Mouse (Mus musculus): ENCODE data around the gene Rack1. TPM values are rescaled to one million over a fixed set of nuclear protein-coding genes. Genes with fewer than 3 reads are reported as not detected.
"Not testable (repeated sequence)": the region's sequence is repeated elsewhere in the genome, so short reads cannot be mapped to it uniquely, and the experiment has no call there.

Rack1 gene
- polyA plus RNA-seq, 1 experiment from 2014 or later, result 713 TPM

DNA sequence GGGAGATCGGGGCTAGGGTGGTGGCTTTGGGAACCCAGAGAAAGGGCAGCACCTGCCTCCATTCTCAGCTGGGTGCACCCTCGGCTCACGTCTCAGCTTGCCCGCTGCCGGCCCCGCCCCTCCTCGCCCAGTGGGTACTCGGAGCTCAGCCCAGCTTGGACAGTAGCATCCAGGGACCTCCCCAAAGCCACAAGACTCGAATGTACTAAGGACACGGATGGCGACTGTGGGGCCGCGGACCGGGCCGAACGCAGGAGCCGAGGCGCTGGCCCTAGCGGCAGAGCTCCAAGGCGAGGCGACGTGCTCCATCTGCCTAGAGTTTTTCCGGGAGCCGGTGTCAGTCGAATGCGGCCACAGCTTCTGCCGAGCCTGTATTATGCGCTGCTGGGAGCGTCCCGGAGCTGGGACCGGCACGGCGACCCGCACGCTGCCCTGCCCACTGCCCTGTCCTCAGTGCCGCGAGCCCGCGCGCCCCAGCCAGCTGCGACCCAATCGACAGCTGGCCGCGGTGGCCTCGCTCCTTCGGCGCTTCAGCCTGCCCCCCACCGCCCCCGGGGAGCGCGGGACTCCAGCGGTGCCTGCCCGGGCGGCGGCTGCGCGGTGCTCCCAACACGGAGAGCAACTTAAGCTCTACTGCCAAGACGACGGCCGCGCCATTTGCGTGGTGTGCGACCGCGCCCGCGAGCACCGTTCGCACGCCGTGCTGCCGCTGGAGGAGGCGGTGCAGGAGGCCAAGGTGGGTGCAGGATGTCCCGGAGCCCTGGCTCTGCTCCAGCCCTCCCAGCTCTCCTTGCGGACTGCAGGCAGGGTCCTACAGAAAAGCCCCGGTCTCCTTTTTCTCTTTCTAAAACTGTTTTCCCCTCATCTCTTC, 37.4 kb downstream of the Rack1 start:
- Histone ChIP-seq H3K27ac (0 out of 2 replicates have a peak overlapping the region, but pooled peaks have one; percentile 8), H3K9ac (peak overlapping the region; percentile 62), H3K9me3 (no peaks in the 10 kb centered on the region), H3K36me3 (no peaks in the 10 kb centered on the region), H3K4me3 (peak overlapping the region; percentile 88), H3K4me1 (peaks cover 11% of the 10 kb centered on the region), H3K27me3 (no peaks in the 10 kb centered on the region), H3K4me2 (peak overlapping the region; percentile 91)
- ATAC-seq (ENCODE audit: borderline replicate concordance, extremely low read depth, low FRiP score, low TSS enrichment), result peak; percentile 25
- WGBS, result 0% methylated on average over 76 of the region's 77 CpGs

DNA sequence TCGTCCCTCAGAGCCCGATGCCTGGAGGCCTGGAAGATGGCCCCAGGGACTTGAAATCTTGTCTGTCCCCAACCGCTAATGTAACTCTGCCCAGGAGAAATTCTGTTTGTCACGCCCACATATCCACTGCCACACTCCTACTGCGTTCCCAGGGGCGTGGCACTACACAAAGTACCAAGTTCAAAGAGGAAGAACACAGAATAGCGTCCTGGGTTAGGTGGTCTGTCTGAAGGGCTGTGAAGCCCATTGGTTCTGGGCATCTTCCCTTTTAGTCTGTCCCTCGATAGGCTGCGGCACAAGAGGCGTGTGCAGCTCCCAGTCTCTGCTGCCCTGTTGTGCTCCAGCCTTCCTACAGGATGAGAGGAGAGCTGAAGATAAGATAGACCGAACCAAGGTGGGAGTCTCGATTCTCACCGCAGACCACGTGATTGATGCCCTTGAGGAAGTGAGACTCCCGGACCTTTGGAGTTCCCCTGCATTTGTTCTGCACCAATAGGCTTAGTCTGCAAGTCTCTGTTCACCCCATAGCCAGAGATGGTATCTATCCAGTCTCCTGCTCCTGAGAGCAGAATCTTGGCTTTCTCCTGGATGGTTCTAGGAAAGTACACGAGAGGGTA, 38.2 kb downstream of the Rack1 start:
- ATAC-seq (ENCODE audit: borderline replicate concordance, extremely low read depth, low FRiP score, low TSS enrichment), result no peak
- Histone ChIP-seq H3K36me3 (no peaks in the 10 kb centered on the region), H3K9ac (peak overlapping the region; percentile 62), H3K9me3 (no peaks in the 10 kb centered on the region), H3K27me3 (no peaks in the 10 kb centered on the region), H3K27ac (no peak overlapping the region), H3K4me1 (peaks cover 11% of the 10 kb centered on the region), H3K4me2 (peak overlapping the region; percentile 91), H3K4me3 (peak overlapping the region; percentile 88)
- WGBS, result 2% methylated on average over 16 of the region's 16 CpGs

DNA sequence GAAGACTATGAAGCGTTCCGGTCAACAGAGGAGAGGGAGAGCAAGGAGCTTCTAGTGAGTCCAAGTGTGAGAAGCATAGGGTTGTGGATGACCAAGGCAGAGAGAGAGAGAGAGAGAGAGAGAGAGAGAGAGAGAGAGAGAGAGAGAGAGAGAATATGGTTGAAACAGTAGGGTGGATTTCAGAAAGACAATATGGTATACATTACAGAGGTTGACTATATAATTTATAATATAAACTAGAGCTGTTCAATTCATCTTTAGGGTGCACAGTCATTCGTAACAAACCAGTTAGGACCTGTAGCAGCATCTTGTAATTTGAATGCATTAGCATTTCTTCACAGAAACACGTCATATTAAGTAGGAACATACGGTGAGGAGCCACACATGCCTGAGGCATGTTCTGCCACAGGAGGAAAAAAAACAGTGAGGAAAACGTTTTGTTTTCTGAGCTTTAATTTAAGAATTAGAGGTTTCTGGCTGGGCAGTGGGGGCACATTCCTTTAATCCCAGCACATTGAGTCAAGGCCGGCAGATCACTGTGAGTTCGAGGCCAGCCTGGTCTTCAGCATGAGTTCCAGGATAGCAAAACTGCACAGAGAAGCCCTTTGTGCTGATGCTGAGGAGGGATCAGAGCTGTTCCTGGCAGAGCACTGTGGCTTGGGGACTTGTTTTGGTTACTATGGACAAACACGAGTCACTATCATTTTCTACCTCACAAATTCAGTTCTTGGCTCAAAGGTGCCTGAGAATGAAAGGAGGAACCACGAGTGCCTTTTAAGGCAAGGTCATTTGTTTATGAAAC, 38.9 kb downstream of the Rack1 start:
- H3K4me3 ChIP-seq, result peak overlapping the region; percentile 88; the same call in 1 of the 2 replicates
- no peak overlapping the region for H3K9ac ChIP-seq
- ATAC-seq (ENCODE audit: borderline replicate concordance, extremely low read depth, low FRiP score, low TSS enrichment), result no peak
- 72% methylated on average over 10 of the region's 10 CpGs for WGBS
- H3K9me3 ChIP-seq, result no peaks in the 10 kb centered on the region
- H3K27ac ChIP-seq, result no peak overlapping the region
- H3K4me1 ChIP-seq, result peaks cover 11% of the 10 kb centered on the region
- H3K4me2 ChIP-seq, result peak overlapping the region; percentile 91
- H3K27me3 ChIP-seq, result no peaks in the 10 kb centered on the region
- H3K36me3 ChIP-seq, result no peaks in the 10 kb centered on the region

DNA sequence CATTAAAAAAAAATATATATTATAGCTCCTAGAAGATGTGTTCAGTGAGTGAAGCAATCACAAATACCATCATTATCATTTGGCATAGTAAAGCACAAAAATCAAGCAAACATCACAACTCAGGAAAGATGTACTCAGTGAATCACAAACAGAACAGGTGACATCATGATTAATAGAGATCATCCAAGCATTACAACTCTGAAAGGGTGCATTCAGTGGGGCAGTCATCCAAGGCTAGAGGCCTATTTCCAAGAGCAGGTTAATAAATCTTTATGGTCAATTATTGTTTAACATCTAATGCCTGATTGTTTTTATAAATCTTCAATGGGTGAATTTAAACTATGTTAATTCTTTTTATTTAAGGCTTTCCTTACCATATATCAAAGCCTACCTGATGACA, 40.7 kb downstream of the Rack1 start:
- H3K27ac ChIP-seq, result no peak overlapping the region
- no peak overlapping the region for H3K4me2 ChIP-seq
- ATAC-seq (ENCODE audit: borderline replicate concordance, extremely low read depth, low FRiP score, low TSS enrichment), result no peak
- no peaks in the 10 kb centered on the region for H3K9me3 ChIP-seq
- H3K4me3 ChIP-seq, result no peak overlapping the region
- no peak overlapping the region for H3K9ac ChIP-seq
- no peaks in the 10 kb centered on the region for H3K36me3 ChIP-seq
- peaks cover 4% of the 10 kb centered on the region for H3K4me1 ChIP-seq
- no peaks in the 10 kb centered on the region for H3K27me3 ChIP-seq

DNA sequence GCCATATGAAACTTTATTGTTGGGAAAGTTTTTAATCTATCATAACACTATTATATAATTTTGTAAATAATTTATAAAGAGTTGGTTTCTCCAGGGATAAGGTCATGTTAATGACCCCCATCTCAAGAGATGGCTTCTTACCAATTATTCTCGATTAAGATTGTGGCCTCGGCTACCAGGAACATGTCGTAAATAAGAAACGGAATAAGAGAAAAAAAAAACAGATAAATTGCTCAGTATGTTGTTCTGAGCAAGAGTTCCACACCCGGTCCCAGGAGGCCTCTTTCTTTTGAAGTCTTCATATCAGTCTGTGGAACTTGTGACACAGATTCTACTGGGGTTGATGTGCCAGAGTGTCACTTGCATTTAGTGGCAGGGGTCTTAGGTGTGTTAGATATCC, 41.1 kb downstream of the Rack1 start:
- Histone ChIP-seq H3K4me2 (no peak overlapping the region), H3K27me3 (no peaks in the 10 kb centered on the region), H3K4me1 (peaks cover 4% of the 10 kb centered on the region), H3K4me3 (no peak overlapping the region), H3K36me3 (no peaks in the 10 kb centered on the region), H3K27ac (no peak overlapping the region), H3K9ac (no peak overlapping the region), H3K9me3 (no peaks in the 10 kb centered on the region)
- 78% methylated on average over 5 of the region's 5 CpGs for WGBS
- ATAC-seq (ENCODE audit: borderline replicate concordance, extremely low read depth, low FRiP score, low TSS enrichment), result no peak

DNA sequence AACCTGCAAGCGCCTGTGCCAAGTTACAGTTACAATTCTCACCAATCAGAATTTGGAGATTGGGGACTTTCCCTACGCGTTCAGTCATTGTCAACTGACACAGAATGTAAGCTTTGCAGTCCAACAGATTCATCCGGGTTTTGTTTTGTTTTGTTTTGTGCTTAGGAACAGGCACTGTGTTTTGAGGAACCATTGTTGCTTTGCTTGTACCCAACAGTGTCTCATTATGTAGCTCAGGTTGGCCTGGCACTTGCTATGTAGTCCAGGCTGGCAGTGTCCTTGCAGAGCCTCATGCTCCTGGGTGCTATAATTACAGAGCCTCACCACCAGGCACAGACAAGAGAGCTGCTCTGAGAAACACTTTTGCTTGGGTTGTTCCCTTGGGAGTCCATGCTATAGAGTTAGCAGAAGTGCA, 42.3 kb downstream of the Rack1 start:
- Histone ChIP-seq H3K4me3 (no peak overlapping the region), H3K9me3 (no peaks in the 10 kb centered on the region), H3K27ac (no peak overlapping the region), H3K4me2 (no peak overlapping the region), H3K36me3 (no peaks in the 10 kb centered on the region), H3K4me1 (no peaks in the 10 kb centered on the region; the same call in 1 of the 2 replicates), H3K9ac (no peak overlapping the region), H3K27me3 (no peaks in the 10 kb centered on the region)
- no peak for ATAC-seq (ENCODE audit: borderline replicate concordance, extremely low read depth, low FRiP score, low TSS enrichment)
- WGBS, result 67% methylated on average over 4 of the region's 4 CpGs

DNA sequence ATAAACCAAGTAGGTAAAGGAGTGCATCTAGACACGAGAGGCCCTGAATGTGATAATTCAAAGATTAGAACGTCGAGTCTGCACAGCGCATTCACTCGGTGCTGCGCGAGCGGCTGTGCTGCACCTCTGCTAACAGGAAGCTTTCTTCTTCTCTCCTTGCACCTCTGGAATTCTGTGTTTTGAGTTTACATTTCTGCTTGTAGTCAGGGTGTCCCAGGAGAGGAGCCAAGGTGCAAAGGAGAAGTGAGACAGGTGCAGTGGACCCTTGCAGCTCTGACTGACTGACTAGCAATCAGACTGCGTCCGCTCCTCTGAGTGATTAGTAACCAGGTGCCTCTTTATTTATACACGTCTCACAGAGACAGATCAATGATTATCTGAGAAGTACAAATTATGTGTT, 43.1 kb downstream of the Rack1 start:
- ATAC-seq (ENCODE audit: borderline replicate concordance, extremely low read depth, low FRiP score, low TSS enrichment), result no peak
- no peaks in the 10 kb centered on the region for H3K36me3 ChIP-seq
- H3K4me2 ChIP-seq, result no peak overlapping the region
- no peak overlapping the region for H3K4me3 ChIP-seq
- no peak overlapping the region for H3K27ac ChIP-seq
- H3K9me3 ChIP-seq, result no peaks in the 10 kb centered on the region
- no peaks in the 10 kb centered on the region; the same call in 1 of the 2 replicates for H3K27me3 ChIP-seq
- H3K9ac ChIP-seq, result no peak overlapping the region
- H3K4me1 ChIP-seq, result no peaks in the 10 kb centered on the region; the same call in 1 of the 2 replicates
- WGBS, result 55% methylated on average over 11 of the region's 11 CpGs

DNA sequence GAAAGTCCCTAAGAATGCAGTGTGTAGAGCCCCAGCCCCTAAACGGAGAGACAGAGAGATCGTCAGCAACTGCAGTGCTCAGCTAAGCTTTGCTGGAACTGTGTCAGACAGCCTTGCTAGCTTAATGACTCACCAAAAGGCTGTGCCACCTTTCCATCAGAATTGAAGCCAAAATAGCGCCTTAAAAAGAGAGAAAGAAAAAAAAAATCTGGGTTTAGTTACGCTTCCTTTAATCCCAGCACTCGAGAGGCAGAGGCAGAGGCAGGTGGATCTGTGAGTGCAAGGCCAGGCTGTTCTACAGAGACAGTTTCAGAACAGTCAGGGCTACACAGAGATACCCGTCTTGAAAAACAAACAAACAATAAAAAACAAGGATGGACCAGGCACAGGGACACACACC, 44.2 kb downstream of the Rack1 start:
- no peak overlapping the region for H3K4me3 ChIP-seq
- WGBS, result 55% methylated on average over 6 of the region's 6 CpGs
- H3K36me3 ChIP-seq, result no peaks in the 10 kb centered on the region
- H3K27me3 ChIP-seq, result peaks cover 7% of the 10 kb centered on the region; the same call in 1 of the 2 replicates
- H3K9me3 ChIP-seq, result no peaks in the 10 kb centered on the region
- ATAC-seq (ENCODE audit: borderline replicate concordance, extremely low read depth, low FRiP score, low TSS enrichment), result no peak
- H3K4me2 ChIP-seq, result no peak overlapping the region
- H3K4me1 ChIP-seq, result no peaks in the 10 kb centered on the region
- no peak overlapping the region for H3K27ac ChIP-seq
- H3K9ac ChIP-seq, result no peak overlapping the region

DNA sequence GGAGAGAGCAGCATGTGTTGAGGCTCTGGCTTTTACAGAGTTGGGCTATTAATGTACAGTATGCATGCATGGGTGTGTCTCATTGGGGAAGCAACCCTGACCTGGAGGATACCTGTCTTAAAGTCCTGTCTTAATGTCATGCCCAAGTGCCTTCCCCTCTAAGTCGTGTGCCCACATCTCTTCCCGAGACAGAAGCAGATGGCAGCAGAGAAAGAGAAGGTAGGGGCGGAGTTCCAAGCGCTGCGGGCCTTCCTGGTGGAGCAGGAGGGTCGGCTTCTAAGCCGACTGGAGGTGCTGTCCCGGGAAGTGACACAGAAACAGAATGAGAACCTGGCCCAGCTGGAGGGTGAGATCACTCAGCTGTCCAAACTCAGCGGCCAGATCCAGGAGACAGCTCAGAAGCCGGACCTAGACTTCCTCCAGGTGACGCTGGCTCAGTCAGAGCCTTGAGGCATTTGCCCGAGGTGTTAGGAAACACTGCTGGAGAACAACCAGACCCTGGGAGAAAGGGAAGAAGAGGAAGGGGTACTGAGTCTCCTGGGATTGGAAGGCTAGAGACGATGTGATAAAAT, 45.2 kb downstream of the Rack1 start:
- Histone ChIP-seq H3K4me1 (peaks cover 3% of the 10 kb centered on the region), H3K4me2 (no peak overlapping the region), H3K27me3 (peaks cover 7% of the 10 kb centered on the region; the same call in 1 of the 2 replicates), H3K27ac (no peak overlapping the region), H3K4me3 (no peak overlapping the region), H3K9me3 (no peaks in the 10 kb centered on the region), H3K36me3 (no peaks in the 10 kb centered on the region), H3K9ac (no peak overlapping the region)
- 30% methylated on average over 13 of the region's 13 CpGs for WGBS
- no peak for ATAC-seq (ENCODE audit: borderline replicate concordance, extremely low read depth, low FRiP score, low TSS enrichment)

DNA sequence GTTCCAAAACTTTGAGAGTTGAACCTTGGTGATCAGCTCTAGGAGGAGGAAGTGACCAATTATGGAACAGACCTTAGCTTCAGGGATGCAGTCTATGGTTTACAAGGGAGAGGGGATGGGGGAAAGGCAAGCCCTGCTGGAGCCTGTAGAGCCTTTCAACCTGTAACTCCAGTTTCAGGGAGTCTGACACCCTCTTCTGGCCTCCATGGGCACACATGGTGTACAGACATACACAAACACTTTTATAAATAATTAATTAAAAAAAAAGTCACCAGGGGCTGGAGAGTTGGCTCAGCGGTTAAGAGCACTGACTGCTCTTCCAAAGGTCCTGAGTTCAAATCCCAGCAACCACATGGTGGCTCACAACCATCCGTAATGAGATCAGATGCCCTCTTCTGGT, 46.2 kb downstream of the Rack1 start:
- ATAC-seq (ENCODE audit: borderline replicate concordance, extremely low read depth, low FRiP score, low TSS enrichment); H3K36me3 ChIP-seq; H3K27me3 ChIP-seq: not testable (repeated sequence)

DNA sequence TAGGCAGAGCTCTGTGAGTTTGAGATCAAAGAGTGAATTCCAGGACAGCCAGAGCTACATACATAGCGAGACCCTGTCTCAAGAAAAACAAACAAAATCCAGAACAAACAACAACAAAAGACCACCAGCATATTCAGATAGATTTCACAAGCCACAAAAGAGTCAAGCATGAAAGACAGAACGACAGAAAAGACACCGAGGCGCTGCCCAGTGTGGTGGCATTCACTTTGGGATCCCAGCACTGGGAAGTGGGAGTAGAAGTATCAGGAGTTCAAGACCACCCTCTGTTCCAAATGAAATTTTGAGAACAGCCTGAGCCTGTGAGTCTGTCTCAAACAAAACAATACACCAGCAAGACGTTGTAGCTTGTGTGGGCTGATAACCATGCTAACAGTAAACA, 46.7 kb downstream of the Rack1 start:
- H3K4me3 ChIP-seq, result no peak overlapping the region
- peaks cover 3% of the 10 kb centered on the region for H3K4me1 ChIP-seq
- no peak for ATAC-seq (ENCODE audit: borderline replicate concordance, extremely low read depth, low FRiP score, low TSS enrichment)
- H3K4me2 ChIP-seq, result no peak overlapping the region
- H3K9ac ChIP-seq, result no peak overlapping the region
- WGBS, result 57% methylated on average over 5 of the region's 5 CpGs
- no peaks in the 10 kb centered on the region for H3K36me3 ChIP-seq
- H3K27ac ChIP-seq, result no peak overlapping the region
- no peaks in the 10 kb centered on the region for H3K9me3 ChIP-seq
- peaks cover 7% of the 10 kb centered on the region; the same call in 1 of the 2 replicates for H3K27me3 ChIP-seq

More for the DNA sequence above, 46.2 kb downstream of the Rack1 start:
- not testable (repeated sequence) for H3K27ac ChIP-seq, H3K4me2 ChIP-seq, H3K9me3 ChIP-seq, H3K4me1 ChIP-seq, H3K9ac ChIP-seq, H3K4me3 ChIP-seq
- WGBS, result 72% methylated on average over 2 of the region's 2 CpGs

Data from lung, embryonic 15.5 days (tissue).